Mouse (Mus musculus) hindlimb bud, embryonic 11.5 days (tissue): ENCODE measurements around the gene Ift88.

Source experiments
- DNase-seq: peaks from one replicate; pipeline ENCODE4 v3.0.0-alpha.2; 2012; ENCODE audit warnings: low read depth, low spot score; ENCODE audit errors: extremely low spot score

Ift88 gene

GRCm38 (mm10) chr14:57529786-57530515, 106.1 kb downstream of the Ift88 start:
- DNase-seq, result no peak

- DNase-seq, result no peak
Observed at GRCm38 (mm10) chr14:57532577-57532976, 108.7 kb downstream of the Ift88 start.

GRCm38 (mm10) chr14:57533214-57533613, 109.4 kb downstream of the Ift88 start:
- no peak for DNase-seq

GRCm38 (mm10) chr14:57533841-57534240, 110.0 kb downstream of the Ift88 start:
- no peak for DNase-seq

- DNase-seq, result no peak
Observed at GRCm38 (mm10) chr14:57534346-57534745, 110.5 kb downstream of the Ift88 start.

GRCm38 (mm10) chr14:57534961-57535360, 111.1 kb downstream of the Ift88 start:
- DNase-seq, result no peak

GRCm38 (mm10) chr14:57535646-57536045, 111.8 kb downstream of the Ift88 start:
- DNase-seq, result no peak

- DNase-seq, result no peak
Observed at GRCm38 (mm10) chr14:57536820-57537219, 113.0 kb downstream of the Ift88 start.

- no peak for DNase-seq
Observed at GRCm38 (mm10) chr14:57537261-57538015, 113.6 kb downstream of the Ift88 start.

GRCm38 (mm10) chr14:57540683-57541082, 116.8 kb downstream of the Ift88 start:
- DNase-seq, result no peak

- no peak for DNase-seq
Observed at GRCm38 (mm10) chr14:57542231-57542630, 118.4 kb downstream of the Ift88 start.

- no peak for DNase-seq
Observed at GRCm38 (mm10) chr14:57543420-57544039, 119.7 kb downstream of the Ift88 start.

GRCm38 (mm10) chr14:57545526-57545925, 121.7 kb downstream of the Ift88 start:
- no peak for DNase-seq

- DNase-seq, result no peak
Observed at GRCm38 (mm10) chr14:57546131-57546530, 122.3 kb downstream of the Ift88 start.

GRCm38 (mm10) chr14:57546557-57547021, 122.7 kb downstream of the Ift88 start:
- no peak for DNase-seq

- DNase-seq, result no peak
Observed at GRCm38 (mm10) chr14:57547062-57547461, 123.2 kb downstream of the Ift88 start.

GRCm38 (mm10) chr14:57552945-57553344, 129.1 kb downstream of the Ift88 start:
- DNase-seq, result no peak

- DNase-seq, result no peak
Observed at GRCm38 (mm10) chr14:57554434-57554833, 130.6 kb downstream of the Ift88 start.

- DNase-seq, result no peak
Observed at GRCm38 (mm10) chr14:57555471-57556070, 131.7 kb downstream of the Ift88 start.

GRCm38 (mm10) chr14:57556922-57557321, 133.1 kb downstream of the Ift88 start:
- no peak for DNase-seq

- no peak for DNase-seq
Observed at GRCm38 (mm10) chr14:57565626-57566025, 141.8 kb downstream of the Ift88 start.
